Mouse (Mus musculus) kidney, adult 8-10 months (tissue): ENCODE measurements around the gene Lpcat3.
A peak's percentile ranks its signal among the peaks of the same experiment; 100 is the strongest.

Experiments
- DNase-seq, 2 experiments: peaks; one replicate each; pipeline ENCODE4 v3.0.0; 2022

Lpcat3 gene

GRCm38 (mm10) chr6:124740211-124740887 is 77.5 kb downstream of the Lpcat3 start:
- no peak for DNase-seq

- peak; percentile 87 for DNase-seq
These were observed 78.3 kb downstream of the Lpcat3 start, which contains the start of gene Grcc10 for GRCm38 (mm10) chr6:124740888-124741761. Gene Grcc10, minus strand, starts transcription at chr6:124741374.

GRCm38 (mm10) chr6:124741842-124742241 is 79.0 kb downstream of the Lpcat3 start:
- DNase-seq = no peak

GRCm38 (mm10) chr6:124742839-124743514 is 80.2 kb downstream of the Lpcat3 start:
- no peak for DNase-seq

GRCm38 (mm10) chr6:124743647-124744046 is 80.8 kb downstream of the Lpcat3 start:
- no peak for DNase-seq

GRCm38 (mm10) chr6:124744755-124745321 is 82.0 kb downstream of the Lpcat3 start:
- DNase-seq = no peak

GRCm38 (mm10) chr6:124745490-124746295 is 82.9 kb downstream of the Lpcat3 start:
- peak; percentile 94 to 95 for DNase-seq

GRCm38 (mm10) chr6:124746296-124746605 is 83.4 kb downstream of the Lpcat3 start:
- no peak for DNase-seq

GRCm38 (mm10) chr6:124746654-124747632 is 84.1 kb downstream of the Lpcat3 start:
- DNase-seq = no peak

- DNase-seq = no peak
These were observed 87.6 kb downstream of the Lpcat3 start for GRCm38 (mm10) chr6:124750405-124750804.

GRCm38 (mm10) chr6:124753861-124754260 is 91.0 kb downstream of the Lpcat3 start:
- DNase-seq = no peak
